Mouse (Mus musculus) naive thymus-derived CD4-positive, alpha-beta T cell, adult 5 months (primary cell): Measurements from ENCODE around the gene Zfp444. TPM values are rescaled to one million over a fixed set of nuclear protein-coding genes. Genes with fewer than 3 reads are reported as not detected.

Experiments
- polyA plus RNA-seq: library from polyadenylated mRNA; unstranded; fragments of 100-300 nt; shearing (Covaris generic); gene quantifications from one replicate; pipeline ENCODE4 v1.2.1, GENCODE M21; 2017

The Zfp444 gene
- 25.2 TPM for polyA plus RNA-seq

GRCm38 (mm10) chr7:6172006-6172649 lies at the start of gene Zfp444:
Gene Zfp444 (plus strand): TSS chr7:6172226.

GRCm38 (mm10) chr7:6155901-6156411 lies 16.1 kb upstream of the Zfp444 start, which contains the start of gene Zfp787:
Gene Zfp787 (minus strand): TSS chr7:6155997.

DNA sequence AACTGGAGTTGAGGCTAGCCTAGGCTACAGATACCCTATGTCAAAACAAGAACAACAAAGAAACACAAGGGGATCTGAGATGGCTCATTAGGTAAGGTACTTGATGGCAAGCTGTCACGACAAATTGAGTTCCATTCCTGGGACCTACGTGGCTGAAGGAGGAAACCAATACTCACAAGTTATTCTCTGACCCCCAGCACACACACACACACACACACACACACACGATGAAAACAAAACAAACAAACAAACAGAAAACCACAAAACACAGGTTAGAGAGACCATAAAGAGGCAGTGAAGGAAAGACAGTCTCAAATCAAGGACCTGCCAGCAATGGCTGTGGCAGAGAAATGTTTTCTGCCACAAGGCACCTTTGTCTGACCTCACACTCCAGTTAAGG lies 24.8 kb downstream of the Zfp444 start, which contains the start of gene Galp:
Gene Galp (plus strand): TSS at position 301 of the 400 bp plus-strand sequence.

GRCm38 (mm10) chr7:6221978-6222377 lies 50.0 kb downstream of the Zfp444 start, which contains the start of gene Zscan5b:
Gene Zscan5b (plus strand): TSS chr7:6222278.

Other genes starting within 250 kb of the Zfp444 start
- not detected for gene Vmn1r65, start 161.2 kb upstream of the Zfp444 start, polyA plus RNA-seq
- gene Nlrp4c, start 127.1 kb upstream of the Zfp444 start, polyA plus RNA-seq = not detected
- 33.1 TPM for gene Zfp787, start 16.2 kb upstream of the Zfp444 start, polyA plus RNA-seq
- not detected for gene Galp, start 24.9 kb downstream of the Zfp444 start, polyA plus RNA-seq
- gene Zscan5b, start 50.1 kb downstream of the Zfp444 start, polyA plus RNA-seq = not detected
- gene Epp13, start 80.5 kb downstream of the Zfp444 start, polyA plus RNA-seq = not detected
- gene Zfp667, start 114.4 kb downstream of the Zfp444 start, polyA plus RNA-seq = 3.5 TPM
- 0.22 TPM for gene Zfp583, start 159.1 kb downstream of the Zfp444 start, polyA plus RNA-seq
- gene Gm3854, start 171.5 kb downstream of the Zfp444 start, polyA plus RNA-seq = 0.91 TPM
- gene Zfp78, start 191.1 kb downstream of the Zfp444 start, polyA plus RNA-seq = 2.3 TPM
- gene Zfp28, start 211.1 kb downstream of the Zfp444 start, polyA plus RNA-seq = 9.2 TPM
- gene Smim17, start 226.5 kb downstream of the Zfp444 start, polyA plus RNA-seq = not detected
- gene Gm20715, start 238.1 kb downstream of the Zfp444 start, polyA plus RNA-seq = not detected